Mouse (Mus musculus) natural killer cell, adult 2 months (primary cell): Measurements from ENCODE around the gene Gm14444.
"Not testable (repeated sequence)": the region's sequence is repeated elsewhere in the genome, so short reads cannot be mapped to it uniquely, and the experiment has no call there.

ENCODE experiments used
- DNase-seq, 2 experiments: peaks; one replicate each; pipeline ENCODE4 v3.0.0; 2022; ENCODE audit warnings: low spot score in 2 of 2

Gene Gm14444

GRCm38 (mm10) chr2:175010022-175010421, at the start of gene Gm14444:
Gm14444 (plus strand) TSS chr2:175010241.
- DNase-seq: not testable (repeated sequence)

GRCm38 (mm10) chr2:174965466-174965865, 44.6 kb upstream of the Gm14444 start:
- DNase-seq: not testable (repeated sequence)

GRCm38 (mm10) chr2:175044268-175044667, 34.2 kb downstream of the Gm14444 start:
- not testable (repeated sequence) for DNase-seq

- not testable (repeated sequence) for DNase-seq
These were observed 57.7 kb downstream of the Gm14444 start, which contains the start of gene Gm14393 for GRCm38 (mm10) chr2:175067681-175068261. Gm14393 (minus strand) TSS chr2:175067781.
